Mouse (Mus musculus) cerebellum, adult 2 months (tissue): ENCODE results near the gene Fgf8. TPM values are rescaled to one million over a fixed set of nuclear protein-coding genes. Genes with fewer than 3 reads are reported as not detected.
A peak's percentile ranks its signal among the peaks of the same experiment; 100 is the strongest.

Experiments used
- DNase-seq, 2 experiments: peaks; one replicate each; pipeline ENCODE4 v3.0.0; 2021
- H3K27ac ChIP-seq: fragments of 200-500 bp; 2 replicates; pipeline ENCODE4 v1.5.1; 2012; ENCODE audit warnings: low read length, control low read depth, inconsistent platforms; ENCODE audit not compliant: insufficient read depth
- H3K27me3 ChIP-seq: fragments of 200-500 bp; 2 replicates; pipeline ENCODE4 v1.6.1; 2012; ENCODE audit warnings: inconsistent platforms, mild to moderate bottlenecking, low read length, moderate library complexity; ENCODE audit not compliant: control insufficient read depth, insufficient read depth
- H3K4me1 ChIP-seq: fragments of 200-500 bp; 2 replicates; pipeline ENCODE4 v1.6.1; 2011; ENCODE audit warnings: low read length; ENCODE audit not compliant: control insufficient read depth, insufficient read depth
- H3K4me3 ChIP-seq: fragments of 200-500 bp; replicated peaks from 2 replicates; pipeline ENCODE3; 2011; ENCODE audit warnings: mild to moderate bottlenecking, low read depth, low read length, control low read depth; ENCODE audit not compliant: insufficient read depth
- CTCF ChIP-seq: fragments of 200-500 bp; IDR thresholded peaks from 2 replicates; pipeline ENCODE4 v1.5.1; 2011; ENCODE audit warnings: low read depth, mild to moderate bottlenecking, control low read depth, low read length, moderate library complexity, borderline replicate concordance; ENCODE audit not compliant: insufficient read depth
- POLR2A ChIP-seq: fragments of 200-500 bp; IDR thresholded peaks from 2 replicates; pipeline ENCODE4 v1.6.1; 2011; ENCODE audit warnings: low read length, control low read depth, borderline replicate concordance; ENCODE audit not compliant: insufficient read depth
- WGBS: fragments of 180-500 bp; shearing (Covaris S2); methylation state at CpG from one replicate; pipeline ENCODE4 v1.1.7; 2018; 5-methylcytosine and 5-hydroxymethylcytosine counted together
- polyA plus RNA-seq: library from polyadenylated mRNA; depleted of rRNA; stranded (reverse); fragments of >200 nt; gene quantifications from 2 replicates; pipeline ENCODE4 v1.2.3, GENCODE M21; 2012

Fgf8 gene
- polyA plus RNA-seq, 1 experiment = not detected

DNA sequence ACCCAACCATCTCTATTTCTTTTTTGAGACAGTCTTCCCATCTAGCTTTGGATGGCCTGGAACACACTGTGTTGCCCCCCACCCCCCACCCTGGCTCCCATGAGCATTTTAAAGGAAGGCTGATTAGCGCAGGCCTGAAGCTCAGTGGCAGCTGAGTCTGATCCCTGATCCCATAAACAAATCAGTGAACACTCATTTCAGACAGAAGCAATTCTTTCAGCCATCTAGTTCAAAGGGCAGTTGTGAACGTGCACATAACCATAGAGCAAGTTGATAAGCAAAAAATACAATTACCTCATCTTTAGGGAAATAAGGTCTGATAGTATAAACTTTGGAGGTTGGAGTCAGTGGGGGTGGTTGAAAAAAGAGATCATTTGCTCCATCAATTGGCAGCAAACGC is 18.1 kb upstream of the Fgf8 start:
- H3K27me3 ChIP-seq = no peaks in the 10 kb centered on the region
- 94% methylated on average over 3 of the region's 3 CpGs for WGBS
- no peak overlapping the region for H3K4me3 ChIP-seq
- H3K4me1 ChIP-seq = no peaks in the 10 kb centered on the region
- no peak for DNase-seq
- H3K27ac ChIP-seq = no peak overlapping the region
- TF ChIP-seq CTCF (no peak), POLR2A (no peak)

DNA sequence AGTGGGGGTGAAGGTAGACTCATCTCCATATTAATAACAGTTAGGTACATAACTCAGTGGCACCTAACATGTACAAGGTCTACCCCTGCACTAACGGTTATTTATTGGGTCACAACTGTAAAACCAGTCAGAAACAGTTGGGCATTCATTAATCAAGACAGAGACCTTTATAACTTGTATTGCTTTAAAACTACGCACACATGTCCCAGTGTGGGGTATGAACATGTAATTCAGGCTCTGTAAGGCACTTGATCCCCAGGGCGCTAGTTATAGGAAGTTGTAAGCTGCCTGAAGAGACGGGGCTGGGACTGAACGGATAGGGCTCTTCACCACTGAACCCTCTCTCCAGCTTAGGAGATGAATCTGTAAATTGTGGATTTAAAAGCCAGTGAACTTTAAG is 16.0 kb upstream of the Fgf8 start:
- Histone ChIP-seq H3K4me1 (no peaks in the 10 kb centered on the region), H3K27ac (no peak overlapping the region), H3K4me3 (no peak overlapping the region), H3K27me3 (no peaks in the 10 kb centered on the region)
- WGBS = 89% methylated on average over 5 of the region's 5 CpGs
- DNase-seq = no peak
- TF ChIP-seq CTCF (no peak), POLR2A (no peak)

DNA sequence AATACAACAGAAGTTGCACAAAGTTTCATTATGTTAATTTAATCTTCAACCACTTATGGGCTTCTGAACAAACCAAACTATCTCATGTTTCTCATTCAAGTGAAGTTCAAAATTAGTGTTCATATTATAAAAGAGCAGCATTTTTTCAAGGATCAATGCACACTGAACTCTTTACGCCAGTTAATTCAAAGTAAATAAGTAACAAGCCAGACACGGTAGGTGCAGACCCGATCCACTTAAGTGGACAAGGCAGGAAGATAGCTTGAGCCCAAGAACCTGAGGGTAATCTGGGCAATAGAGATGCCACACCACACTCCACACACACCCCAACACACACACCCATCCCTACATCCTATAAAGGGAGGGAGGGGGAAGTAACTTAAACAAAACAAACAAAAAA is 10.8 kb upstream of the Fgf8 start:
- H3K27me3 ChIP-seq = no peaks in the 10 kb centered on the region
- H3K4me3 ChIP-seq = no peak overlapping the region
- WGBS = 90% methylated on average over 3 of the region's 3 CpGs
- H3K4me1 ChIP-seq = peaks cover 3% of the 10 kb centered on the region
- no peak for TF ChIP-seq CTCF
- TF ChIP-seq POLR2A = no peak
- no peak for DNase-seq
- H3K27ac ChIP-seq = no peak overlapping the region

DNA sequence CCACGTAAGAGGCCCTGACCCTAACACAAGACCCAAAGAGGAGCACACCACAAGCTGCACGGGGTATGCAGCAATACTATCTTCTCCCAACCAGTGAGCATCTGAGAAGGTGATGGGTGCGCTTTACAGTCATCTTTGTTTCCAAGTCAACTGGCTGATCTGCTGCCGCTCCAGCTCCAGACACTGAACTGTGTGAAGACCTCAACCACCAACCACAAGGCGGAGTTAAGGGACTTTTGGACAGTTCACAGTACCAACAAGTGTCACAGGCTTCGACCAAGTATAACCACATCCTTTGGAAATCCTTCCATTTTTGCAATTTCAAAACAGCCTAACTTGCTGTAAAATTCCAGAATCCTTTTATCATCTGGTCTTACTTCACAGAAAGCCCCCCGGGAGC is 9.2 kb upstream of the Fgf8 start:
- 90% methylated on average over 7 of the region's 7 CpGs for WGBS
- peaks cover 8% of the 10 kb centered on the region for H3K4me1 ChIP-seq
- TF ChIP-seq POLR2A (no peak), CTCF (no peak)
- no peaks in the 10 kb centered on the region for H3K27me3 ChIP-seq
- no peak for DNase-seq
- H3K27ac ChIP-seq = no peak overlapping the region
- H3K4me3 ChIP-seq = no peak overlapping the region

DNA sequence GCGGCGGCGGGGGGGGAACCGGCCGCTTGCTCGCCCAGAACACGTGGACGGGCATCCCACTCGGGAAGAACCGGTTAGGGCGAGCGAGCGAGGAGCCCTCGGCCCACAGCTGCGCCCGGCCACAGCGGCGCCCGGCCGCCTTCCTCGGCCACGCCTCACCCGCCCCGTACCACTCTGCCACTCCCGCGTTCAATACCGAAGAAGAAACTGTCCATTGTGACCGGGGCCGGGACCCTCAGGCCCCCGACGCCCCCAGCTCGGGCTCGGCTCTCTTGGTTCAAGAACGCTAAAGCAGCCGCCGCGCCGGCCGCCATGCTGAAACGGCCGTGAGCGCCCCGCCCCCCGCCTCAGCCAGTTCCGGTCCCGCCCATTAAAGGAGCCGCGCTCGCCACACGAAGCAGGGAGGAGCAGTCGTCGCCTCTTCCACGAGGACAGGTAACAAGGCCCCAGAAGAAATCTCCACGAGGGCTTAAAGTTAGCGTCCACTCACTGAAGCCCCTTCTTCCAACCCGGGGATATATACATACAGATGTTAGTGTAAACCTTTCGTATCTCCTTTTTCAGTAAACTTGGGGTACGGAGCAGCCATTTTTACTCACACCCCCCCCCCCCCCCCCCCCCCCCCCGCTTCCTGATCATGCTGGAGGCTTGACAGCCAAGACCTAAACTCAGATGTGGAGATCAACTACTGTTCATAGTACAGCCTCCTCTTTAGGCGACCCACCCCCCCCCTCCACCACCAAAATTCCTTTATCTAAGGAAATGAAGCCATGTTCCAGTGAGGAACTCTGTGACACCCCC is 6.7 kb upstream of the Fgf8 start, which contains the start of gene Npm3:
TSS of gene Npm3 (minus strand) at position 349 of the 801 bp plus-strand sequence.
- peak; percentile 65 to 68 for DNase-seq
- H3K27me3 ChIP-seq = peaks cover 1% of the 10 kb centered on the region; the same call in 1 of the 2 replicates
- 1% methylated on average over 59 of the region's 60 CpGs for WGBS
- H3K4me1 ChIP-seq = peaks cover 8% of the 10 kb centered on the region
- TF ChIP-seq POLR2A (no peak), CTCF (no peak)
- H3K27ac ChIP-seq = no peak within 1 kb of the TSS
- H3K4me3 ChIP-seq = peak within 1 kb of the TSS; percentile 63

DNA sequence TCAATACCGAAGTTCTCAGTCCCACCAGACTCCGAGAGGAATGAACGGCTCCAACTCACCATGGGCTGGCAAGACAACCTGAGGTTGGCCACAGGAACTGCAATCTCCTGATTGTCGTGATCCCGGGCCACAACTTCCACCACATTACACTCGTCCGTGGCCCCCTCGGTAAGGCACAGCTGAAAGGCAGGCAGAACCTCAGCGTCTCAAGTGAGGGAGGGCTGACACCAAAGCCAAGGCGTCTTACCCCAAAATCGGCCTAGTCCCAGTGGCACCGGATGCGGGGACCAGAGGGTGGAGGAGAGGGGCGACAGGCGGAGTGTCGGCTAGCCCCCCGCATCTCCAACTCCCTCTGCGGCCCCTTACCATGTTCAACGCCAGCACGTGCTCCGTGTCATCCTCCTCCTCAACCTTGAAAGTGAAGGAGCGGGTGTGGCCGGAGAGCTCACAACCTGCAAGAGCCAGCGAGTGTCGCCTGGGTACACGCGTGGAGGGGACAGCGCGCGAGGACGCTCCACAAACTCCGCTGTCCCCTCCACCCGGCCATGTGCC is 6.1 kb upstream of the Fgf8 start:
- 8% methylated on average over 33 of the region's 33 CpGs for WGBS
- peaks cover 8% of the 10 kb centered on the region for H3K4me1 ChIP-seq
- TF ChIP-seq CTCF = no peak
- TF ChIP-seq POLR2A = no peak
- peak; percentile 14 to 30 for DNase-seq
- no peak overlapping the region for H3K27ac ChIP-seq
- peaks cover 1% of the 10 kb centered on the region; the same call in 1 of the 2 replicates for H3K27me3 ChIP-seq
- H3K4me3 ChIP-seq = peak overlapping the region; percentile 63

DNA sequence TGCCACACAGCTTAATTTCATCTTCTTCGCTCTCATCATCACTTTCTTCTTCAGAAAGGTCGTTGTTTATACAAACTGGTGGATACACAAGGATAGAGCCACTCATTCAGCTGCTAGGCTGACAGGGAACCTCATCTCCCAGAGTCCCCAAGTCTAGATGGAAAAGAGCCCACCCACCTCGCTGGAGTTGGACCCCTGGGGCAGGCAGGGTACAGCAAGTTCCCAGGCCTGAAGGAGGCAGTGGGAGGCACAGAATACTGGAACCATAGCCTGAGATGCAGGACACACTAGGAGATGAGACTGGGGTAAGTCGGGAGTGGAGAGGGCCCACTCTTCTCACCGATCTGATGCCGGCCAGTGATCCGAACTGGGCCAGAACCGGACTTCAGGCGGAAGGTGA is 5.5 kb upstream of the Fgf8 start:
- no peak overlapping the region for H3K4me3 ChIP-seq
- TF ChIP-seq CTCF (0 out of 2 replicates have a peak, but pooled peaks have one; percentile 0), POLR2A (no peak)
- no peak overlapping the region for H3K27ac ChIP-seq
- peaks cover 1% of the 10 kb centered on the region; the same call in 1 of the 2 replicates for H3K27me3 ChIP-seq
- peaks cover 8% of the 10 kb centered on the region for H3K4me1 ChIP-seq
- WGBS = 30% methylated on average over 9 of the region's 9 CpGs
- DNase-seq = peak in 1 of 2 experiments; percentile 30
